Mouse (Mus musculus) gastrocnemius, adult 8-10 months (tissue): ENCODE results near the gene Rpp38. TPM values are rescaled to one million over a fixed set of nuclear protein-coding genes. Genes with fewer than 3 reads are reported as not detected.

ENCODE experiments used
- DNase-seq, 2 experiments: peaks; one replicate each; pipeline ENCODE4 v3.0.0; 2022; ENCODE audit warnings: low spot score in 2 of 2
- total RNA-seq, 4 experiments: library from RNA; stranded (reverse); gene quantifications; 2 replicates each; pipeline ENCODE4 v1.2.4; 2022

The Rpp38 gene
- total RNA-seq, 4 experiments from 2014 or later, result 5.3 to 9.1 (median 6.3) TPM

DNA sequence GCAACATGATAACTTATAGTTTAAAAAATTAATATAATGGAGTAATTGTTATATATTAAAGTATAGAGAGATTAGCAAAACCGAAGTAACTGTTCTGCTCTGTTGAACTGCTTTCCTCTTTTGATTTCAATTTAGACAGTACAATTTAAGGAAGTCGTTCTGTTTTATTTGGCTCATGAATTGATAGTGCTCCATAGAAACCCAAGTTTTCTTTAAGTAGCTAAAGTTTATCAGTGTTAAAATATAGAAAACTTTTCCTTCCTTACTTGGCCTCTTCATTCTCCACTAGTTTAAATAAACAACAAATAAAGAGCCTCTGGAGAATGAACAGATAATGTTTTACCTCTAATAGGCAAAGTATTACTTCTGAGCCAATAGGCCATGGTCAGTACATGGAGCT is 46.2 kb downstream of the Rpp38 start:
- DNase-seq, result no peak

DNA sequence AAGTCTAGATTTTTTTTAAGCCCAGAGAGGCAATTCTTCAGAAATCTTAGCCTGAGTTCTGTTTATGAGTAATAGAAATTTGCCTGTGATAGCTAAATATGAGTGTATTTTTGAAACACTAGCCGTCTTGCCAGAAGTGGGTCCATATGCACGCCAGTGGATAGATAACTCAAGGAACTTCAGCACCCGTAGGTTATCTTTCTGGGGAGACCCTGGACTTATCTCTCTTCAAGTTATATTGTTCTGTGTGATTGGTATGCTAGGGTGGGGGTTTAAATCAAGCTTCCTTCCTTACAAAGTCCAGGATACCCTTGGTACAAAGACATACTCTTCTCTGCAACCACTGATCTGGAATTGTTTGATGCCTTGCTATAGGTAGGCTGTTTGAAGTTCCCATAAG is 46.7 kb downstream of the Rpp38 start:
- no peak for DNase-seq

DNA sequence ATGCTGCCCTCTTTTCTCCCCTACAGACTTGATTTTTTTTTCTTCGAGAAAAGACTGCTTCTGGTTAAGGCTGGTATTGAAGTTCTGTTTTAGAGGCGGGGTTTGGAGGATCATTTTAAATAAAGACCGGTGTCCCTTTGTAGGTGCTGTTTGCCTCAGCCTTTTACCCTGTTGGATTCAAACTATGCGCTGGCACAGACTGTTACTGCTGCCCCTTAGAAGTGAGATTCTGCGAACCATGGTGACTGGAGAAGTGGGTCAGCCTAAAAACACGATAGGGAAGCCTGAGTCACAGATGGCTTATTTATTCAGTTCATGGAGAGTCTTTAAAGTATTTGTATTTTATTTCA is 47.3 kb downstream of the Rpp38 start:
- no peak for DNase-seq

DNA sequence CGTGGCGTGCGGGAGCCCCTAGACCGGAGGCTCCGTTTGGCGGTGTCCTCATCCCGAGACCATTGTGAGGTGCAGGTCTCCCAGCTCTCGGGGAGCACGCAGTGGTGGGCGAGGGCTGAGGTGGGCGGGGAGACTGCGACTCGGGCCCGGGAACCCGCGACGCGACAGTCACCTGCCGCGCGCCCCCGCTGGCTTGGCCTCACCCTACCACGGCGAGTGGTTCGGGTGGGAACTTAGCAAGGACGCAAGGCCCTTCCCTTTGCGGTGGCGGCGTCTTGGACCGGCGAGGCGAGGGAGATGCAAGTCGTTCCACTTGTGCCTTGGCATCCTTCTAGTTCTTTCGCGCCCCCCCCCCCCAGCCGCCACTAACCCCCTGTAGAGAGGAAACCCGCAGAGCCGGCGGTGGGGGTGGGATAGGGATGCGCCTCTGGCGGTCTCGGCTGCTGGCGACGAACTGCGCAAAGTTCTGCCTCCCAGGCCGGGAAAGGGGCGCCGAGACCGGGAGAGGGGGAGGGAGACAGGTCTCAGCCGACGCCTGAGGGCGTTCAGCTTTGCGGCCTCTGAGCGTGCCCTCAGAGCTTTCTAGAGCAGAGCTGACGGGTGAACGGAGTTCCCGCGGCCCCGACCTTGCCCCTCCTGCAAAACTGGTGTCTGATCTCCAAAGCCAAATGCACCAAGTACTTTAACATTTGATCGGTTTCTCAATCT is 47.8 kb downstream of the Rpp38 start:
- peak; percentile 17 to 20 for DNase-seq

DNA sequence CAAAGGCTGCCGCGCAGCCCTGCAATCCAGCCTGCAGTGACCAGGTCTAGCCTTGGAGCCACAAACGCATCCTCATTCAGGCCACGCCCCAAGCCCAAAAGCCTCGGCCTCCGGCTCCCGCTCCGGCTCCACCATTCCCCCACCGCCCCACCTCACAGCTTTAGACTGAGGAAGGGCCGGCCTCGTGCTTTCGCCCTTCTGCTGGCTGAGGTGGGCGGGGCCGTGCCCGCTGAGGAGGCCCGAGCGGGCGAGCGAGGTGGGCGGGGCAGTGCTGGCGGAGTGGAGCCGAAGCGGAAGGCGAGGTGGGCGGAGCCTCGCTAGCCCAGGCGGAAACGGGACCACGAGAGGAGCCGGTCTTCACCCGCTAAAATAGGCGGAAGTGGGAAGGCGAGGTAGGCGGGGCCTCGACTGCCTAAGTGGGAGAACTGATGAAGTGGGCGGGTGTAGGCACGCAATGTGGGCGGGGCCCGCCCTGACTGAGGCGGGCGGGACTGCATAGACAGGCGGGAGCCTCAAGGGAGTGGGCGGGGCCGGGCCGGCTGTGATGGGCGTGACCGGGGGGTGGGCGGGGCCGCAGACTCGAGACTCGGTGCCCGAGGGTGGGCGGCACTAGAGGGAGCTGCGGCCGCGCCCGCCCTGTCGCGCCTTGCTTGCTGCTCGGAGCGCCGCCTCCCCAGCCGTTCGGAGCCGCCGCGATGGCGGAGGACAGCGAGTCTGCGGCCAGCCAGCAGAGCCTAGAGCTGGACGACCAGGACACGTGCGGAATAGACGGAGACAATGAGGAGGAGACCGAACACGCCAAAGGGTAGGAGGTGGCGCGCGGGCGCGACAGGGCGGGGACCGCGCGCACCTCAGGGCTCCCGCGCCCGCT is 48.6 kb downstream of the Rpp38 start, which contains the start of gene Nmt2:
Gene Nmt2 (plus strand): TSS at position 611 of the 871 bp plus-strand sequence.
- DNase-seq, result peak; percentile 100

DNA sequence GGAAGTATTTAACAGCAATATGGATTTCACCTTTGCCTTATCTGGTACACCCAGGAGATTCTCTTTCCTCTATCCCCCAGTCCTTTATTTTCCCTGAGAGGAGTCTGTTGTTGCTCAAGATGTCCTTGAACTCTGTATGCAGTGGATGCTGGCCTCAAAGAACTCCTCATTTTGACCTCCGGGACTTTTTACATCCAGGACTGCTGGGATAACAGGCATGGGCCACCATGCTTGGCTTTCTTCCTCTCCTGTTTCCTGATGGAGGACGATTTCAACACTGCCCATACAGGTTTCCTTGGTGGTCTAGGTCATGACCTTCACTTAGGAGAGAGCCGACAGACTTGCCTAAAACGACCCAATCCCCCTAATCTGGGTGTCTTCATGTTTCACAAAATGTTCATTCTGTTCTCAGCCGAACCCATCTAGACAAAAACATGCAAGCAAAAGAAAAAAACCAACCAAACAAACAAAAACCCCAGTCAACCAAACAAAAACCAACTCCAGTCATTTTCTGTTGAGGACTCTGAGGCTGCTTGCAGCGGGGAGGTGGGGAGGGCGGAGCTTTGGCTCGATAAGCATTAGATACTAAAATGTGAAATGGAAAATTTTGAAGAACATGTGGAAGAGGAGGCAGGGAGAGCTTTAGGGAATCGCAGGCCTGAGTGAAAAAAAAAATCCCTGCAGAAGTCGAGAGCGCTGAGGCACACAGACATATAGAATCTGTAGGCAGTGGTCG is 49.4 kb downstream of the Rpp38 start:
- DNase-seq, result peak in 1 of 2 experiments; percentile 11

DNA sequence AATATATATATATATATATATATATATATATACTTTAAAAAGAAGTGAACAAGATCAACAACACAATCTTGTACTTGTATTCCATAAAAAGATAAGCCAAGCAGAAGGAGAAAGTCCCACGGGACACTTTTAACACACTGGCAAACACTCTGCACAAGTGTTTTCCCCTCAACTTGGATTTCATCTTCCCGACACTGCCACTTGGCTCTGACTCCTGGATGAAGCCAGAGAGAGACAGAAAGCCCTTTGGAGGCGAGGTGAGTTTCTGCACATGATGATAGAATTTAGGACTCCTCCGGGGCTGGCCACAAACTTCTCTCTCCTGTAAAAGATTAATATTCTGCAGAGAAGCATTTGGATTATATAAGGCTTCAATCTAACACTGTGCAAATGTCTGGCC is 51.1 kb downstream of the Rpp38 start:
- peak in 1 of 2 experiments; percentile 24 for DNase-seq

Other genes starting within 250 kb of the Rpp38 start
- gene Fam171a1, start 218.4 kb downstream of the Rpp38 start, total RNA-seq, result 1 to 10 TPM; 2.3 to 2.9 (median 2.7) TPM
- gene Nmt2, start 48.4 kb downstream of the Rpp38 start, total RNA-seq, result 10 to 100 TPM in 3 of 4 experiments, 1 to 10 TPM in 1; 10.0 to 17.1 (median 13.1) TPM
- 1 to 10 TPM in 1 of 4 experiments, not detected in 3; 1.4 TPM for gene Acbd7, start 3.5 kb upstream of the Rpp38 start, total RNA-seq
- not detected for gene Olah, start 64.6 kb upstream of the Rpp38 start, total RNA-seq
- not detected for gene Meig1, start 90.0 kb upstream of the Rpp38 start, total RNA-seq
- 1 to 10 TPM; 1.4 to 2.5 (median 2.1) TPM for gene Dclre1c, start 91.5 kb upstream of the Rpp38 start, total RNA-seq
- gene Suv39h2, start 142.4 kb upstream of the Rpp38 start, total RNA-seq, result 1 to 10 TPM in 1 of 4 experiments, under 1 TPM in 3; 0.59 to 1.4 (median 0.71) TPM
- gene Gm45902, start 180.1 kb upstream of the Rpp38 start, total RNA-seq, result under 1 TPM; 0.51 to 0.87 (median 0.73) TPM
- gene Hspa14, start 180.2 kb upstream of the Rpp38 start, total RNA-seq, result 10 to 100 TPM in 2 of 4 experiments, 1 to 10 TPM in 2; 8.3 to 11.1 (median 10.2) TPM
- 10 to 100 TPM; 46.1 to 59.1 (median 53.0) TPM for gene Cdnf, start 180.4 kb upstream of the Rpp38 start, total RNA-seq
- 1 to 10 TPM in 3 of 4 experiments, under 1 TPM in 1; 0.94 to 3.6 (median 1.3) TPM for gene Fam107b, start 237.8 kb upstream of the Rpp38 start, total RNA-seq